Mouse (Mus musculus) skeletal muscle tissue, adult 2 months (tissue): Measurements from ENCODE around the gene Cdkal1.

ENCODE experiments used
- DNase-seq: peaks from one replicate; pipeline ENCODE4 v3.0.0-alpha.2; 2012; ENCODE audit warnings: low read depth, low spot score

Gene Cdkal1

DNA sequence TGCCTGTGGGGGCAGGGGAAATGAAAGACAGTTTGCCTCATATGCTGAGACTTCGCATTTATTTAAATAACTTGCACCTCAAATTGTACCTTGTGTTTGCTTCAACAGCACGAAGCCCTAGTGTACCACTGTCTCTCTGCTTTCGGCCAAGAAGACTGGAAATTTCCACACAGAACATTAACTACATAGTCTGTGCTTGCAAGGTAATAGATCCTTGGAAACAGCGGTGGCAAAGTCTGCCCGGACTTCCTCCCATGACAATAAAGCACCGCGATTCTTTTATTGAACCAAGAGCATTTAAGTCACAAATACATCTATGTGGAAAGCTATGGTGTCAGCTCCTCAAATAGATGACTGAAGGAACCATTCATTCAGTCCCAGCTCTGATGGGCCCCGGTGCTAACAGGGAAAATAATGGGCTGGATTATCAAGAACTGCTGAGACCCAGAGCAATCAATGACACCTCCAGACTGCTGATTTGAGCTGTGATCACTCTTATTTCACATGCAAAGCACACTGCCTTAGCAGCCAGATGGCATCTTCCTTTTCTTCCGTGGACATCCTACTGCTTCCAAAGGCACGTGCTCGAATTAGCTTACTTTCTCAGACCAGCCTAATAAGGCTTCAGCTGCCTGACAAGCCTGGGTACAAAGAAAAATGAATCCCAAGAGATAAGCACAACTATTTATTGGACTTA lies 591.3 kb downstream of the Cdkal1 start:
- no peak for DNase-seq

DNA sequence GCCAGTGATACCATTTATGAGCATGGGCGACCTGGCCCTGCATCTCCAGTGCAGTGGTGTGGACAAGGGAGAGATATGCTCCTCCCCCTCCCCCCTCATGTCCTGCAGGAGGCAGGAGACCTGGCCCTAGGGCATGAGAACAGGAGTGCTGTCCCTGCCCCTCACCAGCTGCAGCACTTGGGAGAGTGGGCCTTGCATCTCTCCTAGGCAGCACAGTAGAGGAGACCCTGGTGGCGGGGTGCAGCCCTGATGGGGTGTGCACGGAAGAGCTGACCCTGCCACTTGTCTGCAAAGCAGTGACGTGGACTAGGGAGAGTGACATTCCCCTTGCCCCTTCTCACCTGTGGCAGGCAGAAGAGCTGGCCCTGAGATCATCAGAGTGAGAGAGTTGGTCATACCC lies 593.3 kb downstream of the Cdkal1 start:
- DNase-seq: no peak

DNA sequence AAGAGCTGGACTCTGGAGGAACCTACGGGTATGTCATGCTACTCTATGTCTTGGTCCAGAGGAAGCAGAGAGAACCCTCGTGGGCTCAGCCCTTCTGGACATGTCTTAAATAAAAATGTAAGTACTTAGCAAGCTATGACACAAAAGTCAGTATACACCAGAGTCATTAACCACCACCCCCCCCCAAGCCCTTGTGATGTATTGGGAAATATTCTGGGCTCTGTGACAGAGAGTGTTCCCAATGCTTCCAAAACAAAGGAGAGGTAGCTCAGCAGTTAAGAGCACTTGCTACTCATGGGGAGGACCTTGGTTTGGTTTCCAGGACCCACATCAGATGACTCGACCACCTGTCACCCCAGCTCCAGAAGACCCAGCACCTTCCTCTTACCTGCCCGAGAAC lies 606.9 kb downstream of the Cdkal1 start:
- DNase-seq: peak; percentile 11

DNA sequence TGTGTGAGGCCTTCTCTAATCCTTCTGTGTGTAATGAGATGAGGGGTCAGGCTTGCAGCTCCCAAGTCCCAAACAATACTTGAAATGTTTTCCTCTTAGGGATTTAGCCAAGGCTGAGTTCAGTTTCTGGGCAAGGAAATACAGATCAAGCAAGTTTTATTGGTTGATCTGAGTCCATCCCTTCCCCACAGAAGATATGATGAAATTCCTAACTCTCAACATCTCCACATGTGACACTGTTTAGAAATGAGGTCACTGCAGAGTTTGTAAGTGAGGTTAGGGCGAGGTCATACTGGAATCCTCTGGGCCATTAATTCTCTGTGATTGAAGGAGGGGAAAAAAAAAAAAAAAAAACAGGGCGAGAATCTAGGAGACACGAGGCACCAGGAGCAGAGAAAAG lies 607.7 kb downstream of the Cdkal1 start:
- peak; percentile 62 for DNase-seq

DNA sequence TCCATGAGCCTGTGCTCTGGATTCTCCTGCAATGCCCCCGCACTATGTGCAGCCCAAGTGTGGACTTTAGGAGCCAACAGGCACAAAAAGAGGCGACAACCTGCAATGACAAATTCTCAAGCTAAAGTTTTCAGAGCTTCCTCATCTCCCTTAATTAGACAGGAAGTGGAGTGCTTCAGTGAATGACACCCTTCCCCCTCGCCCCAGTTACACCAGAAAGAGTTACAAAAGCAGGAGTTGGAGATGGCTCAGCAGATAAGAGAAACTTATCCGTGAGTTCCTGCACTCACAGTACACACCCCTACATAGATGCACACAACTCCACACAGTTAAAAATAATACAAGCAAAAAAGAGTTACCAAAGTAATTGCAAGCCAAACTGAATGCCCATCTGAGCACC lies 620.4 kb downstream of the Cdkal1 start:
- no peak for DNase-seq

DNA sequence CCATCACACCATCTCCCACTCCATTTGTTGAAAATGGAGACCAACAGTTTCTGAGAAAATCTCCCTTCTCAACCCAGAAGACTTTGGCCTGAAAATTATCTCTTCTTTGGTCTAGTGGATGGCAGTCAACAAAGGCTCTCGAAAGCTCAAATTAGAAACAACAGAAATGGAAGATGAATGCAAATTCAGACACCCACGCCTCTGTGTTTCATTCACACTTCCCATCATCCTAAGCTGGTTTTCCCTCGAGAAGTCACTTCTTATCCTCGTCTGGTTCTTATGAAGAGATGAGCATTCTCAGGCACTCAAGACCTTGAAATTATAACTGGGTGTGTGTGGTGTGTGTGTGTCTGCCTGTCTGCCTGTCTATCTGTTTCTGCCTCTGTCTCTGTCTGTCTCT lies 621.0 kb downstream of the Cdkal1 start:
- no peak for DNase-seq

DNA sequence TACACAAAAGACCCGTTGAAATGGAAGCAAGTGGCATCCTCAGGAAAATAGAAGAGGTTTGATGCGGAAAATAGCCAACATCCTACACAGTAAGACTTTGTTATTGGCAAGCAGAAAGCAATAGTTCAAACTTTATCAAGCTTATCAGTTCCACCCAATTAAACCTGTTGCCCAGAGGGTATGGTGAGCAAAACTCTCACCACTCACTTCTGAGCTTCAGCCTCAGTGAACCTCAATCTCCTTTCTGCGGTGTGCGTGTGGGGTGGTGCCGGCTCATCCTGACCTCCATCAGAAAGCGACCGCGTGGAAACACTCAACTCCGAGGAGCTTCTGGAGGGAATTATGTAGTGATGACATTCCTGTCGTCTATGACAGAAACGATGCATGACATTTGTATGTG lies 621.5 kb downstream of the Cdkal1 start:
- no peak for DNase-seq

DNA sequence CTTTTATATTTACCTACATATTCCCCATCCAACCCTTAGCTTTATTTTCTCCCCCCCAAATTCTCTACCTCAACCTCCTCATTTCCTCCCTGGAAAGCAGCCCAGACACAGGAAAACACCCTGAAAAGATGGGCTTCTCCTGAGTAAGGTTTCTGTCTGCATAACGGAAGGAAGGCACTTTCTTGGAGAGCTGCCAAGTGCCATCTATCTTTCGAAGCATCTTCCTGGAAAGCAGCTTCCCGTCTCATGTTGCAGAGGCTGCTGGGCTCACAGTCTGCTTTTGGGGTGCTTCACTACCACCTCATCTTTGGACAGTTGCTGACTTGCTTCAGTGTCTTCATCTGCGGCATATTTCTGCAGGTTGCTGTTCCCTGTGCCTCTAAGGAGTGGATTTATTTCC lies 622.8 kb downstream of the Cdkal1 start:
- no peak for DNase-seq

DNA sequence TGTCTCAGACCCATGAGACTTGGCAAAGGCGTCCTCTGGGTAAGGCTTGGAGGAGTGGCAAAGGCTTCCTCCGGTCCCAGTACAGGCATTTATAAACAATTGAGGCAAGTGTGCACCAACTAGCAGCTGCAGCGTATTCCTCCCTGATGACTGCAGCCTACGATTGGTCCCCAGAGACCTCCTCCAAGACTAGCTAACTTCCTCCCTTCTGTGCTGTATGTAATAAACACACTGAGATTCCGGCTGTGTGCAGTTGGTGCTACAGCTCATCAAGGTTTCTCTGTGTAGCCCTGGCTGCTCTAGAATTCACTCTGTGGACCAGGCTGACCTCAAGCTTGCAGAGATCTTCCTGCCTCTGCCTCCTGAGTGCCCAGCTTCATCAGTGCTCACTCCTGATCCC lies 630.7 kb downstream of the Cdkal1 start:
- no peak for DNase-seq

DNA sequence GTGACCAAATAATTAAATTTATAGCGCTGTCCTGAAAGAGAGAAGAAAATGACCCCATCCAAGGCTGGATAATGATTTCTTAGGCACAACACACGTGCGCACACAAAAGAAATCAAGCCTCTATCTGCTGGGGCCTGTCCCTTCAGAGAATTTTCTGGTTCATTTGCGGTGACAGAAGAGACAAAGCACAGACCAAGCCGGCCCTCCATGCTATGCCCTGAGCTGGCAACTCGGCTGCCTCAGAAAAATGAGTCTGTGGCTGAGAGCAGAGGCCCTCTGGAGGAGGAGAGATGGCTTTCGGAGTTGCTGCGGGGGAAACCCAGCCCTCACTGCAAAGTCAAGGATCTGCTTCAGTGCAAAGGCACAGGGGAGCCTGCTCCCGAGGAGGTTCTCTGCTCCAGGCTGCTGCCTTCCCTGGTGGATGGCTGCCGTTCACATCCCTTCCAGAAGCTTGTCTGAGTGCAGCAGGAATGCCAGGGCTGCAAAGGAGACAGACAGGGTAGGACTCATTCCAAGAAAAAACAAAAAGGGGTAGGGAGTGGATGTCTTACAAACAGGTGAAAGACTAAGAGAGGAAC lies 633.1 kb downstream of the Cdkal1 start:
- DNase-seq: no peak

DNA sequence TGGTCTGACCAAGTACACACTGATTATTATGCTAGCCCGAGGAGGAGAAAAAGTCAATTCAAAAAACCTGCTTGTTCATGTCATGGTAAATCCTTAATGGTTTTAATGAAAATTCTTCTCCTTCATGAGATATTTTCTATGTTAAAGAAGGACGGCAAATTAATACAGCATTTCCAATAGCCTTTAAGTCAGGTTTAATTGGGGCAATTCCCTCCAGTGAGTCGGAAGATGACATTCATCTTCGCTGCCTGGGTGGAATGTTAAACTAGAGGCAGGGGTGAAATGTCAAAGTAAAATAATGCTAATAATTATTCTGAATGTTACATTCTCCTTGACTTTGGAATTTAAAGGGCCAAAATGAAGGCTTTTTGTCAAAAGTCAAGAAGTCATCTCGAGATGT lies 633.8 kb downstream of the Cdkal1 start:
- DNase-seq: no peak

DNA sequence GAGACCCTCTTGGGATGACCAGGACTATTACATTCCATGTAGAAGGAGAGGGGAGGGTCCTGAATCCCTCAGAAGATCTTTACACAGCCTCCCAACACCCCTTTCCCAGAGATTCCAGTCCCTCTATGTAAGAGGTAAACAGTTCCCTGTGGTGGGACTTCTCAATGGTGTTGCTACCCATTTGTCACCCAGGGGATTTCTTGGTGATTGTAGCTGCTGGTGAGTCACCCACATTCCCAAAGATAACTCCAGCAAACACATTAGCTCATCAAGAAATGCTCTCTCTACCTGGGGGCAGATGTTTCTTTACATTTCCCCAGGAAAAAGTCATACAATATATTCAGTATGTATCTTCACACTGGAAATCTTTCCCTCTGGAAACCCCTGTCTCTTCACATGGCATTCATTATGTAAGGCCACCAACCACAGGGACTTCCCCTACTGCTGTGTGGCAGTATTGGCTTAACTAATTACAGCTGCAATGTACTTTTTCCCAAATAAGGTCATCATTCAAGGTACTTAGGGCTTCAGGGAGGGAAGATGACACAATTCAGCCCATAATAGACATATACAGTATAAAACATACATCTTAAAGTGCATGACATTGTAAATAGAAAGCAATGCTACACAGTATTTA lies 636.8 kb downstream of the Cdkal1 start:
- DNase-seq: no peak

DNA sequence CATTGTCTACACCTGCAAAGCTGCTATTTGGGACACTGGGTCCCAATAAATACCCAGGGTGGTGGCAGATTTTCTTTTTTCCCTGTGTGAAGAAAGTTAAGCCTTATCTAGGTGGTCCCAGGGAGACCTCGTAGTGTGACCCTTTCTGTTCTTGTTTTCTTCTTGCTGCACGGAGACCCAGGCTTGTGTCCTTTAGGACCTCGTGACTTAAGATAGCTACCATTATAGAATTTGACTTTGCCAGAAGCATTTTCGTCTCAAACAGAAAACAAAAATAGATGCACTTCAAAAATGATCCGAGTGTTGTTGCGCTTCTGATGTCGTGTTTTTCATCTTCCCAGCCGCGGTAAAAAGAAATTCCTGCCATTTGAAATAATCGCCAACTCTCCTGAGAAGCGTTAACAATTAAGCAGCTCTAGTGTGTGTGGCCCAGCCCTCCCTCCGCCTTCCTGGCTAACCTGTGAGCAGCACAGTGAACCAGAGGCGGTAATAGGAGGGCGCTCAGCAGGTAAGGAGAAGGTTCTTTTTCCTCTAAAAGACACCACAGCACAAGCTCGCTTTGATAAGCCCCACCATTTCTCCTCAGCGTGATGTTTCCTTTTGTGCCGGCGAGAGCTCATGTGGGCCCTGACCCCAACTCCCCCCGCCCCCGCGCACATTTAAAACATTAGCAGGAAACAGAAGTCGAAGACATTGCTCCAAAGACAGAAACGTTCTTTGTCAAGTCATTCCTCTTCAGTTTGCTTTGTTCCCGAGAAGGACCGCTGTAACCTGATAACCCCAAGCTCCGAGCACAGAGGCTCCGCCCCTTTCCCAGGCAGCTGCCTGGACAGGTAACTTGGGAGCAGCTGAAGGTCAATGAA lies 645.1 kb downstream of the Cdkal1 start:
- no peak for DNase-seq

DNA sequence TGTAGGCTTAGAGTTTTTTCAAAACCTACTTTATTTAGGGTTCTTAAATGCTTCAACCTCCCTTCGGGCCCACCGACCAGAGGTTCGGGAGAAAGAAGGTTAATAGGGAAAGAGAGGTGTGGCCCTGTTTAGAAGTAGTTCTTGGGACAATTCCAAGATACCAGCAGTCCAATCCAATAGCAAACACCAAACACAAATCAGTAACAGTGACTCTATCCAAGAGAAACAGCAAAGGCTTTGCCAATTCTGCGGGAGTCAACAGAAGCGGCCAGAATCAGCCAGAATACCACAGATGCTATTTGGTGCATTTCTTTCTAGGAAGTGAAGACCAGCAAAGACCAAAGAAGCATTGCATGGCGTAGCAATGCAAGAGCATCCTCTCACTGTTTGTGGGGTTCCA lies 646.7 kb downstream of the Cdkal1 start:
- DNase-seq: peak; percentile 6

DNA sequence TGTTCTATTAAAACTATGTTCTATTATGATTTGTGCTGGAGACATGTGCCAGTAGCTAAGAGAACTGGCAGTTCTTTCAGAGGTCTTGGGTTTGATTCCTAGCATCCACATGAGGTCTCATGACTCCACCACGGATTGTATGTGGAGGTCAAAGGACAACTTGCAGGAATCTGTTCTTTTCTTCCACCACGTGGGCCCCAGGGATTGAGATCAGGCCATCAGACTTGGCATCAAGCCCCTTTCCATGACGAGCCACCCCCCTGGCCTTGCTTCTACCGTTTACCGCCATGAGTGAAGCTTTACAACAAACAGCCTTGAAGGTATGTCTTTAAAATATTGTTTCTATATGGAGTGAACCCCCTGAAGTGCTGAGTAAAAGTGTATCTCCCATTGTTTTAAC lies 651.6 kb downstream of the Cdkal1 start:
- peak; percentile 13 for DNase-seq

DNA sequence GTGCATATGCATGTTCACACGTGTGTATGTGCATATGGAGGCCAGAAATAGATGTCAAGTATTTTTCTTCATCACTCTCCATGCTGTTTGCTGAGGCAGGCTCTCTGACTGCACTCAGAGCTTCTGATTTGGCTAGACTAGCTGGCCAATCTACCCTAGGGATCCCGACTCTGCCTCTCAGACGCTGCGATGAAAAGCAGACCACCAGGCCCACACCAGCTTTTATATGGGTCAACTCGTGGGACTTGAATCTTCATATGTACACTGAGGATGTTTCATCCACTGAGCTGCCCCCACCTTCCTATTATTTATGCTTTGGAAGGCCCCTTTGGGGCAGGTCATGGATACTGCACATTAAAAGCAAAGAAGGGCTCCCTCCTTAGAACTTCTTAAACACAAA lies 652.0 kb downstream of the Cdkal1 start:
- no peak for DNase-seq

DNA sequence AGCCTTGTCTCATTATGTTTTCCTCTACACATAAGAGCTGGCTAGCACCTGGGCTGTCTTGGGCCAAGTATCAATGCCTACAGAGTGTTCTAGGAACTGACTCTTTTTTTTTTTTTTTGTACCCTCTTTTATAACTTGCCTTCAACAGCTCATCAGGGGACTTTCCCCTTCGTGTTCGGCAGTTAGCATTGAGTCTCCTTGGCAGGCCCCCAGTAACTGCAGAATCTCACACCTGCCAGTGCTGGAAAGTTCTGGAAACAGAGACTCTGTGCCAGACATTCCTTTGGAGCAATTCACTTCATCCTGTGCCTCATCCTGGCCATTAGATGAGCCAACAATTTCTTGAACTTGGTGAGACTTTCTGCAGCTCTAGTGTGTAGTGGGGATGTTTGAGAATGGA lies 652.9 kb downstream of the Cdkal1 start:
- peak; percentile 73 for DNase-seq

DNA sequence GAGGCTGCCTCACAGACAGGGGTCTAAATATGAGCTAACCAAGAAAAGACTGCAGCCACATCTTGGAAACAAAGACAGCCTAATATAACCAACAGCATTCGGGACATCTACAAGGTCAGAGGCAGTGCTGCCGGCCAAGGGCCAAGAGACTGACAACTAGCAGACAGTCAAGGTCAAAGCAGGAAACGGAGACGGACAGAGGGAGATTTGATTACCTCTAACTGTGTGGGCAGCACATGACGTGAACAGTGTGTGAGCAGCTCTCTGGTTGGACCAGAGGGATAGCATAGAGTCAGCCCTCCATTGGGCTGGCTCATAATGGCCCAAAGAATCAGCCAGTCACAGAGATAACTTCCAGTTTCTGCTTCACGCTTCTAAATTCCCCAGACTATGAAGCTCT lies 655.8 kb downstream of the Cdkal1 start:
- peak; percentile 17 for DNase-seq

DNA sequence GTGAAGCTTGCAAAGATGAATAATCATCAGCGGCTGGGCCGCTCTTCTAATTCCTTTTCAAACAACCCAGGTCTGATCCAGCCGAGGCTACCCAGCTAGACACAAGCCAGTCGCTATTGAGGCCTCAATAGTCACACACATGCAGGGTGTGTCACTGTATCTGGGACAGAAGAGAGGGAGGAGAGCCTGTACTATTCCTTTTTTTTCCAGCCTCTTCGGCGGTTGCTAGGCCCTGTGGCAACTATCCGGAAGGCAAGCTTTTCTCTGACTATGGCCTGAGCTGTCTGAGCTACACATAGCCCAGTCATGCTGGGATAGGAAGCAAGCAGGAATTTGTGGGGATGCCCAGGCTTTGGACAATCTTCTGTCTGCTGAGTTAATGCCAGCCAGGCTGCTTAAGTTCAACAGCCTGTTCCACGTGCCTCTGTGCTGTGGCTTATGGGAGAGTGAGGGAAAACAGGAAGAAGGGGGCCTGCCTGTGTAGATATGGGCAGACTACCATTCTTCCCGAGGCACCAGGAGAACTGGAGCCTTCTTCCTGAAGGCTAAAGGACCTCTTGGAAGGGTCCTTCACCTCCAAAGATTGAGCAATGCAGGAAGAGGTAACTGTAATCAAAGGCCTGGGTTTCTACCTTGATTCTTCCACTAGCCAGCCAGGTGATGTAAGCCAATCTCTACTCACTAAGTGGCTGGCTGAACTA lies 658.5 kb downstream of the Cdkal1 start:
- no peak for DNase-seq

DNA sequence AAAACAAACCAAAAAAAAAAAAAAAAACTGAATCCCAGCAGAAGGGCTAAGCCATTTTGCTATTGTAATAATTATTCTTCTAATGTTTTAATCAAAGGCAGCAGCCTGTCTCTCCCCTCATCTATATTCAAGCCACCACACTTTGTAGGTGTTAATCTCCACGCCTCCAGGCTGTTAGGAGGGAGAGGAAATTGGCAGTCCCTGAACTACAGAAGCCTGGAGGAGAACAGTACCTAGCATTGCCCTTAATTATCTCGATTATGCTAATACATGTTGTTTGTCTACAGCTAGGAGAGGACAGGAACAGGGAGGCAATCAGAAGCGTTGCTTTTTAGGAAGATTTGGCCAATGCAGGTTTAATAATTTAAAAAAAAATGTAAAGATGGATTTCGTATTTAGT lies 659.8 kb downstream of the Cdkal1 start:
- no peak for DNase-seq

DNA sequence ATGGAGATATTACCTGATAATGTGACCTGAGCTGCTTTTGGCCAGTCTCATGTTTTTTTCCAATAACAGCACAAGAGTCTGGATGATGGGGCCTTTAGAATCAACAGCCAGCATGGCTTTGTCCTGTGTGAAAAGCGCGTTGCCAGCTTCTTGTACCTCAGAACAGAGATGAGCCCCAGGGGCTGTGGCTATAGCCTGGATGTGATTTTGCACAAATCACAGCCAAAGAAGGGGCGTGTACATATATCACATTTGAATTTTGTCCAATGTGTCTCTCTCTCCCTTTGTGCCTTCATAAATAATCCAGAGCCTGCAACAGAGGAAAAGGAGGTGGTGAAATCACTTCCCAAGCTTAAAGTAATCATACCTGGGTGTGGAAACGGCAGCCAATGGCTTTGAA lies 660.5 kb downstream of the Cdkal1 start:
- no peak for DNase-seq

DNA sequence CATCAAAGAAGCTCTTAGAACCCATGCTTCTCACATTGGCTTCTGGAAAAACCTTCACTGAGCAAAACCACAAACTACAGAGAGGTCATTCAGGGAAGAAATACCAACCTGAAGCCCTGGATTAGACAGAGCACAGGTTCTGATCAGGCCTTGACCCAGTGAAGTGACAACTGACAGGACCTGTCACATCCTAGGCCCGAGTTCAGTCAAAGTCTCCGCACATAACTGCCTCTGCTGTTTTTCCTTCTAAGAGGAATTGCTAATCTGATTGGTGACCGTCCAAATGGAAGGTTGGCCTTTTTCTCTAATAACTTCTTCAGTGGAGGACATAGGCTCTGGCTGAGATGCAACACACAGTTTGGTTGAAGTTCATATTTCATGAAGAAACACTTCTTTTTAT lies 662.8 kb downstream of the Cdkal1 start:
- no peak for DNase-seq
